Mouse (Mus musculus) lung, postnatal 0 days (tissue): ENCODE measurements around the gene Gjb3. TPM values are rescaled to one million over a fixed set of nuclear protein-coding genes. Genes with fewer than 3 reads are reported as not detected.
A peak's percentile ranks its signal among the peaks of the same experiment; 100 is the strongest.

Experiments used
- ATAC-seq: fragments of 200-750 bp; cut with Nextera tagmentation; 2 replicates; pipeline ENCODE4 v1.8.0; 2017; ENCODE audit warnings: moderate library complexity
- DNase-seq: peaks from one replicate; pipeline ENCODE4 v3.0.0-alpha.2; 2016; ENCODE audit warnings: low spot score
- H3K27ac ChIP-seq: fragments of 300-500 bp; sonication (generic); 2 replicates; pipeline ENCODE4 v1.5.1; 2014; ENCODE audit warnings: antibody characterized with exemption, mild to moderate bottlenecking, low read length, mixed read lengths
- H3K27me3 ChIP-seq: fragments of 300-500 bp; sonication (generic); replicated peaks from 2 replicates; pipeline ENCODE4 v1.6.1; 2014; ENCODE audit warnings: low read length, mixed read lengths; ENCODE audit not compliant: insufficient read depth
- H3K36me3 ChIP-seq: fragments of 300-500 bp; sonication (generic); 2 replicates; pipeline ENCODE4 v1.6.1; 2014; ENCODE audit warnings: low read length, mixed read lengths; ENCODE audit not compliant: insufficient read depth
- H3K4me1 ChIP-seq: fragments of 300-500 bp; sonication (generic); 2 replicates; pipeline ENCODE4 v1.6.1; 2014; ENCODE audit warnings: antibody characterized with exemption, low read depth, low read length, mixed read lengths; ENCODE audit not compliant: insufficient read depth
- H3K4me2 ChIP-seq: fragments of 300-500 bp; sonication (generic); replicated peaks from 2 replicates; pipeline ENCODE4 v1.6.1; 2014; ENCODE audit warnings: low read depth, mild to moderate bottlenecking, low read length, moderate library complexity, mixed read lengths
- H3K4me3 ChIP-seq: fragments of 300-500 bp; sonication (generic); 2 replicates; pipeline ENCODE4 v1.5.1; 2014; ENCODE audit warnings: low read depth, low read length
- H3K9ac ChIP-seq: fragments of 300-500 bp; sonication (generic); replicated peaks from 2 replicates; pipeline ENCODE4 v1.6.1; 2014; ENCODE audit warnings: low read depth, mild to moderate bottlenecking
- H3K9me3 ChIP-seq: fragments of 300-500 bp; sonication (generic); 2 replicates; pipeline ENCODE4 v1.6.1; 2016; ENCODE audit warnings: low read length, mixed read lengths
- CTCF ChIP-seq: IDR thresholded peaks from 2 replicates; pipeline ENCODE4 v1.5.1; 2016; ENCODE audit warnings: antibody characterized with exemption, mild to moderate bottlenecking
- EP300 ChIP-seq: IDR thresholded peaks from 2 replicates; pipeline ENCODE4 v1.6.1; 2016; ENCODE audit warnings: antibody characterized with exemption, mild to moderate bottlenecking, control low read depth
- WGBS: fragments of 180-500 bp; shearing (Covaris S2); extraction: QIAGEN DNeasy Blood & Tissue Kit; methylation state at CpG from one replicate; pipeline ENCODE4 v1.1.7; 2014; 5-methylcytosine and 5-hydroxymethylcytosine counted together
- polyA plus RNA-seq: library from polyadenylated mRNA; unstranded; fragments of >200 nt; fragmentation: Nextera tagmentation; extraction: Ambion mirVana; gene quantifications from 2 replicates; pipeline ENCODE4 v1.2.1, GENCODE M21; 2015

Gene Gjb3
- polyA plus RNA-seq, 1 experiment from 2014 or later: 2.9 TPM

DNA sequence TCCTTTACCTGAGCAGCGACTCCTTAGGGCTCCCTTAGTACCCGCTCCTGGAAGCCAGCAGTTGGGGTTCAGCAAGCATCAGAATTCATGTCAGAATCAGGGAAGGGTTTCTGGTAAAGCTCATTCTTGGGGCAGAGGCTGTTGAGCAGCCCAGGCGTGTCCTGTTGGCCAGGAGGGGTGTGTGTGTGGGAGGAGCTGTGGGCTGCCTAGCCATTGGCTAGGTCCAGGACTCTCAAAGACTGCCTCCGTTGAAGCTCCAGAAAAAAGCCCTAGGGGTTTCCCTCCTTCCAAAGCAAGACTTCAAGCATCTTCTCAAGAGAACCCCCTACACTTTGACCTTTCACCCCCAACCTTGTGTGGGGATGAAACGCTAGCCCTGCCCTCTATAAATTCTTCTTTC is 27.4 kb upstream of the Gjb3 start, which contains the start of gene Gjb5:
TSS of gene Gjb5 (minus strand) at position 164 of the 400 bp plus-strand sequence.
- H3K27ac ChIP-seq: no peak within 1 kb of the TSS
- no peak within 1 kb of the TSS for H3K4me2 ChIP-seq
- 21% methylated on average over 5 of the region's 5 CpGs for WGBS
- no peak within 1 kb of the TSS for H3K4me3 ChIP-seq
- peaks cover 4% of the 10 kb centered on the region; the same call in 1 of the 2 replicates for H3K4me1 ChIP-seq
- TF ChIP-seq EP300 (no peak), CTCF (no peak)
- no peaks in the 10 kb centered on the region for H3K36me3 ChIP-seq
- DNase-seq (peak; percentile 20), ATAC-seq (no peak; the same call in 1 of the 2 replicates)
- no peaks in the 10 kb centered on the region for H3K27me3 ChIP-seq
- no peak within 1 kb of the TSS for H3K9ac ChIP-seq
- no peaks in the 10 kb centered on the region for H3K9me3 ChIP-seq

DNA sequence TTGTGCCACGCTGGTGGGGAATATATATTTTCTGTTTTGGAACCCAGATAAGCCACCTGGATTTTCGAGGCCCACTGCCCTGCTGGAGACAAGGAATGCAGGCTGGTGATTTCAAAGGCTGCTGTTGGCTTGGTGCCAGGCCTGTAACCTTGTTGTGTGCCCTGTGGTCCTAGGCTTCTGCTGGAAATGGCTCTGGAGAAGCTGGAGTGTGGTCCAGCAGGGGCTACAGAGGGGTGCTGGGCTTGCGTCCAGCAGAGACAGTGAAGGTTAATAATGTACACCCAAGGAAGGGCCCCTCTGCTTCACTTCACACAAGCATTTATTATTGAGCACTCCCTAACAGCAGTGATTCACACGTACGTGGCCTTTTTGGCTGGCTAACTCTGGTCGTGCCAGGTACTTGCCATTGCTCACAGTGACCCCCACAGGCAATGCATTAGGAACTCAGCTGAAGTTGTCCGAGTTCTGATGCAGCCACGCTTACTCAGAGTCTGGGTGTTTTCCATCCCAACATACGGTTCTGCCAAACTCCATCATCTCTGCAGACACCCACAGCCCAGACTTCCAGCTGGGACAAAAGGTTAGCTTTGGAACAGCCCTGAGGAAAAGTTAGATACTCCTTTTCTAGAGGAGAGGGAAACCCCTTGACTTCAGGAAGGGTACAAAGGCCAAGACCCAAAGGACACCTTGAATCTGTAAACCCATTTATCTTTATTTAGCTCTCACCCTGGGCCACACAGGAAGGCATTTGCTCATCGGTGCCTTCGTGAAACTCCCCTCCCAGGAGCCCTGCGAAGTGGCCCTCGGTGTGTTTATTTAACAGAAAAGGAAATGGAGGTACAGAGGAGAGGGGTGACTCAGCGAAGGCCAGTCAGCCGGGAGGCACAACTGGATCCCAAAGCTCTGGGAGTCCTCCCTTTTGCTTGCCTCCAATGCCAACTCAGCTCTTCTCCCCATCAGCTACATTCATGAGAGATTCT is 24.2 kb upstream of the Gjb3 start:
- Histone ChIP-seq H3K36me3 (no peaks in the 10 kb centered on the region), H3K4me1 (peaks cover 4% of the 10 kb centered on the region; the same call in 1 of the 2 replicates), H3K4me3 (no peak overlapping the region), H3K9me3 (no peaks in the 10 kb centered on the region), H3K9ac (no peak overlapping the region), H3K27me3 (no peaks in the 10 kb centered on the region), H3K27ac (no peak overlapping the region), H3K4me2 (no peak overlapping the region)
- 22% methylated on average over 15 of the region's 15 CpGs for WGBS
- TF ChIP-seq CTCF (no peak), EP300 (no peak)
- DNase-seq: no peak
- no peak for ATAC-seq

DNA sequence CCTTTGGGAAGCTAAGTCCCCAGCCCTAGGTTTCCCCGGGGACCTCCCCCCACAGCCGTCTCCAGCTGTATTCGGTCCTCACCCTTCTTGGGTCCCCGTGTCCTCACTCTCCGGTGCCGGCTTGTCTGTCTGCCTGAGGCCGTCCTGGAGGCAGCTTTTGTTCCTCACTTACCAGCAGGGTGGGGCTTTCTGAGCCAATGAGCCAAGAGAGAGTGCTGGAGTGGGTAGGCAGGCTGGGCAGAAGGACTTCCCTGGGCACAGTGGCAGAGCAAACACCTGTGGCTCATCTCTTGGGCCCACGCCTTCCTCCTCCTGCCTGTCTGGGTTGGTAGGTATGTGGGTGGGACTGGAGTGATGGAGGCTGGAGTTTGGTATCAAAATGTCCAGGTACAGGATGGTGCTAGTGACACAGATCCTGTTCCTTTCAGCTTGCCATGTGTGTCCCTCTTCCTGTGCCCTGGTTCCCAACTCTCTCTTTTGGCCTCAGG is 23.4 kb upstream of the Gjb3 start, which contains the start of gene Gjb4:
TSS of gene Gjb4 (minus strand) at position 131 of the 488 bp plus-strand sequence.
- no peak within 1 kb of the TSS for H3K4me2 ChIP-seq
- no peaks in the 10 kb centered on the region for H3K9me3 ChIP-seq
- ATAC-seq: peak; percentile 30; the same call in 1 of the 2 replicates
- TF ChIP-seq CTCF (no peak), EP300 (no peak)
- H3K36me3 ChIP-seq: no peaks in the 10 kb centered on the region
- no peak within 1 kb of the TSS for H3K9ac ChIP-seq
- no peaks in the 10 kb centered on the region for H3K27me3 ChIP-seq
- DNase-seq: no peak
- H3K4me3 ChIP-seq: no peak within 1 kb of the TSS
- 29% methylated on average over 8 of the region's 8 CpGs for WGBS
- no peak within 1 kb of the TSS for H3K27ac ChIP-seq
- H3K4me1 ChIP-seq: peaks cover 4% of the 10 kb centered on the region; the same call in 1 of the 2 replicates

DNA sequence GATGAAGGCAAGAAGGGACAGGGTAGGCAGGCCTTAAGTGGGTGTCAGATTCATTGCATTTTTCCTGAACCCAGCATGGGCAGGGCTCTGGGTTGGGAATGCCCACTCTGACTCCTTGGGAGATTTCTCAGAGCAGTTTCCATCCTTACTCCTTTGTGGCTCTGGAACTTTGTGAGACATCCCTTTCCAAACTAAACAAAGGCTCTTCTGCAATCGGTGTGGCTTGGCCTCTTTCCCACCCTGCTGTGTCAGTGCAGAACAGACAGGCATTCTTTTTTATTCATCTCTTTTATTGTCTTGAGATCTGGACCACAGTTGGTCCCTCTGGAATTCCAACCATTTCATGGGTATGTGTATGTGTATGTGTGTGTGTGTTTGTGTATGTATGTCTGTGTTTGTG is 21.9 kb upstream of the Gjb3 start:
- Histone ChIP-seq H3K27me3 (no peaks in the 10 kb centered on the region), H3K4me3 (no peak overlapping the region), H3K9me3 (no peaks in the 10 kb centered on the region), H3K9ac (no peak overlapping the region), H3K4me2 (no peak overlapping the region), H3K27ac (no peak overlapping the region), H3K36me3 (no peaks in the 10 kb centered on the region), H3K4me1 (peaks cover 4% of the 10 kb centered on the region; the same call in 1 of the 2 replicates)
- DNase-seq: no peak
- no peak for ATAC-seq
- no peak for TF ChIP-seq CTCF
- no peak for TF ChIP-seq EP300
- WGBS: 41% methylated on average over 1 of the region's 1 CpGs

DNA sequence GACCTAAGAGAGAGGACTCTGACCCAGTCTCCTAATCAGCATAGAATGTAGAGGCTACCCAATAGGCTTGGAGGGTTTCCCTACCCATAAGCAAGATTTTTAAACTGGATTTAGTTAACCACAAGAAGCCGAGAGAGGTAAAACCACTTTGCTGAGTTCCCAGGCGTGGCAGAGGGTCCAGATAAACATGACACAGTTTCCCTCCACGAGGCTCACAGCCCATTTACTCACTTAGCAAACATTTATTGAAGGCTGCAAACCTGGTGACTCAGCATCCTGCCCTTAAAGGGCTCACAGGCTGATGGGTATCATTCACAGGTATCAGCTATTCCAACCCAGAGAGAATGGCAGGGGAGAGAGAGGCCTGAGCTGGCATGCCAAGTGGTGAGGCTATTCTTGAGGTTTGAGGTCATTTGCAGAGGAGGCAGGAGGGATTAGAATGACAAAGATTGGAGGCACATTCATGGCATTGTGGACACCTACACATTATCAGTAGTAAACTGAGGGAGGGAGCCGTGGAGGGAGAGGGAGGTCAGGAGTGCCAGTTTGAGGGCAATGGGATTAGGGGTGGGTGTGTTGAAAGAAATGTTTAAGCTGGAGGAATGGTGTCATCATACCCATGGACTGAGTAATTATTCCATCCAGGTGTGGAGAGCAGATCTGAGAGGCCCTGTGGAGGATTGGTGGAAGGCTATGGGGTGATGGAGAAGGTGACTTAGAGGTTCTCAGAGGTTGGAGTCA is 19.1 kb upstream of the Gjb3 start:
- ATAC-seq (no peak), DNase-seq (no peak)
- Histone ChIP-seq H3K4me1 (peaks cover 4% of the 10 kb centered on the region; the same call in 1 of the 2 replicates), H3K27me3 (no peaks in the 10 kb centered on the region), H3K36me3 (no peaks in the 10 kb centered on the region), H3K4me3 (no peak overlapping the region), H3K9ac (no peak overlapping the region), H3K27ac (no peak overlapping the region), H3K4me2 (no peak overlapping the region), H3K9me3 (no peaks in the 10 kb centered on the region)
- TF ChIP-seq CTCF (no peak), EP300 (no peak)
- WGBS: 36% methylated on average over 4 of the region's 4 CpGs

DNA sequence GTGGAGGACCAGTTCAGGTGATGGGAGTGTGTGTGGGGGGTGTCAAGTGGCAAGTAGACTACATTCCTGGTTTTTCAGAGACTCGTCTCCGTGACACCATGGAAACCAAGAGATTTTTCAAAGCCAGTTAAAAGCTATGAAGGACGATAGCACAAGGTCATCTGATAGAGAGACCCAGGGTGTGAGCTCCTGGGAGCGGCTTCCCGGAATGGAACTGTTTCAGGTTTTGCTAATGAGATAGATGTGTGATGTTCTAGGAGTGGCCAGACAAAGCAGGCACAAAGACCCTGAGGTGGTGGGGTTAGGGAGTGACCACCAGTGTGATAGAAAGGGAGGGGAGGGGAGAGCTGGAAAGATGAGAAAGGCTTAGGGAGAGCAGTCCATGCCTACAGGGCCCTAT is 14.4 kb upstream of the Gjb3 start:
- 57% methylated on average over 5 of the region's 5 CpGs for WGBS
- ATAC-seq (no peak), DNase-seq (no peak)
- no peak overlapping the region for H3K4me2 ChIP-seq
- no peaks in the 10 kb centered on the region for H3K27me3 ChIP-seq
- H3K9me3 ChIP-seq: no peaks in the 10 kb centered on the region
- no peaks in the 10 kb centered on the region for H3K4me1 ChIP-seq
- no peak overlapping the region for H3K27ac ChIP-seq
- no peak overlapping the region for H3K4me3 ChIP-seq
- H3K9ac ChIP-seq: no peak overlapping the region
- no peaks in the 10 kb centered on the region for H3K36me3 ChIP-seq
- TF ChIP-seq EP300 (no peak), CTCF (no peak)
